Mouse (Mus musculus): ENCODE measurements at regions not wholly inside any gene's neighbourhood (a gene's known extent, or its start where the extent isn't known, plus 50 kb on each side); places are given as distances from the start of the nearest gene placed in this dataset.

DNA sequence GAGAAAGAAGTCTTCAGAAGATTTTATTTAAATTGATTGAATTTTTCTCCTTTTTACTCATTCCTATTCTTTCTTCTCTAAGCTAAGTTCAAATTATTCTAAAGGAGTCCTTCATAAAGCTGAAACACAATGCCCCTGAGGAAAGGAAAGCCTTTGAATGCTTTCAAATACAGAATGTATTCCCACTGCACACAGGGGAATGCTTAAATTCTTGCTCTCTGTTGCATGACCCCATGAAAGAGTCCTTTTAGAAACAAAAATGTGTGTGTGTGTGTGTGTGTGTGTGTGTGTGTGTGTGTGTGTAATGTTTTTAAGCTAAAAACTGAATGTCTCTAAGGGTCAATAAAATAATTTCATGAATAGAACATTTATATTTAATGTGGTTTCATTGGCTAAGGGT is 846.1 kb upstream of the Gje1 start:
- TF ChIP-seq ZC3H11A (IDR thresholded peaks at IDR 0.05; ENCODE audit: borderline replicate concordance, low read depth, low read length) (no peak), HCFC1 (IDR thresholded peaks at IDR 0.05; ENCODE audit: borderline replicate concordance, insufficient read depth, low read length) (no peak), MAFK (IDR thresholded peaks at IDR 0.05; ENCODE audit: insufficient read depth, low read depth, low read length) (no peak), ZNF384 (IDR thresholded peaks at IDR 0.05; ENCODE audit: low read depth, low read length) (no peak), CHD2 (IDR thresholded peaks at IDR 0.05; ENCODE audit: low read depth, low read length) (no peak)
